Mouse (Mus musculus): ENCODE results near the gene Bcar1.

Gene Bcar1

GRCm38 (mm10) chr8:111676237-111676636, 67.4 kb downstream of the Bcar1 start:
- peak; percentile 35 for DNase-seq (ENCODE audit: low read depth)

DNA sequence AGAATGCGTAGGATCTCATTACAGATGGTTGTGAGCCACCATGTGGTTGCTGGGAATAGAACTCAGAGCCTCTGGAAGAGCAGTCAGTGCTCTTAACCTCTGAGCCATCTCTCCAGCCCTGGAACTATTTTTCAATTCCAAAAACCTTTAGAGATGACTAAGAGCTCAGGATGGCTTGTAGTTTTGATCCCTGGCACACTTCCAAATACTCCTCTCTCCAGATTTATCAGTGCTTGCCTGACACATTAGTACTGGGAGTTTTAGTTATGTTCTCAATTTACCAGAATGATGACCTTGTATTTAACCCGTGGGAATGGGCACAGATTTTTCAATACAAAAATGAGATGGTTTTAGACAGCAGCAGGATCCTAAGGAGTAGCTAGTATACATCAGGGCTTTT, 76.9 kb downstream of the Bcar1 start:
- no peak for DNase-seq (ENCODE audit: low read depth)

- peak; percentile 84 for DNase-seq (ENCODE audit: low read depth)
Observed at GRCm38 (mm10) chr8:111662473-111662872, 81.1 kb downstream of the Bcar1 start.
